Mouse (Mus musculus) heart, adult 2 months (tissue): ENCODE measurements at regions not wholly inside any gene's neighbourhood (a gene's known extent, or its start where the extent isn't known, plus 50 kb on each side); places are given as distances from the start of the nearest gene placed in this dataset.

ENCODE experiments used
- CTCF ChIP-seq: fragments of 200-600 bp; IDR thresholded peaks from 2 replicates; pipeline ENCODE4 v1.8.1; 2022; ENCODE audit warnings: antibody characterized with exemption, mild to moderate bottlenecking, moderate library complexity
- EP300 ChIP-seq: fragments of 200-500 bp; IDR thresholded peaks from 2 replicates; pipeline ENCODE4 v1.6.1; 2011; ENCODE audit warnings: low read depth, low read length, control low read depth; ENCODE audit not compliant: insufficient read depth
- POLR2A ChIP-seq: fragments of 200-500 bp; IDR thresholded peaks from 2 replicates; pipeline ENCODE4 v1.6.1; 2011; ENCODE audit warnings: mild to moderate bottlenecking, low read depth, low read length, control low read depth; ENCODE audit not compliant: insufficient read depth

DNA sequence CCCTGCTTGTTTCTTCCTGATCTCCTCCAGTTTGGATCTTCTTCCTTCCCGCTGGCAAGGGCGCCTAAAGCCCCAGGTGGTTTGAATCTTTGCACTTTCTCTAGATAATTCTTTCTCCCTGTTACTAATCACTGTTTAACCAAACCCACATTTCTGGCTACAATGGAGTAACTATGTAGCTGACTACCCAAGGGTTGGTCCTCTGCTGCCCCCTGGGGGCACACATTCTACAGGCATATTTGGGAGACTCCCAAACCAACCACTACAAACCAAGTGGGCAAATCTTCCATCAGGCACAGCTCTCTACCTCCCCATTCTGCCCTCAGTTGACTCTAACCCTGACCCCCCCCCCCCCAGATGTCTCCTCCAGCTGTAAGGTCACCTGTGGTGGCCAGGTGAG is 98.7 kb downstream of the 4930564D02Rik start:
- TF ChIP-seq POLR2A = no peak
- TF ChIP-seq EP300 = no peak
- peak; percentile 78 for TF ChIP-seq CTCF
